Mouse (Mus musculus): ENCODE measurements around the gene Syt15. TPM values are rescaled to one million over a fixed set of nuclear protein-coding genes. Genes with fewer than 3 reads are reported as not detected.

The Syt15 gene
- total RNA-seq, 2 experiments from 2014 or later = 0.71 to 0.96 TPM

Other genes with a start within 250 kb of the Syt15 start
- 1 to 10 TPM; 3.5 to 4.8 TPM for gene Zfp488, start 240.8 kb upstream of the Syt15 start, total RNA-seq (2021)
- not detected for gene Gm30083, start 204.4 kb upstream of the Syt15 start, total RNA-seq (2021)
- gene Gm5460, start 202.8 kb upstream of the Syt15 start, total RNA-seq (2021) = not detected
- gene Antxrl, start 166.9 kb upstream of the Syt15 start, total RNA-seq (2021) = not detected
- 1 to 10 TPM in 1 of 2 experiments, under 1 TPM in 1; 0.87 to 1.1 TPM for gene Anxa8, start 133.6 kb upstream of the Syt15 start, total RNA-seq (2021)
- gene A630023A22Rik, start 116.8 kb upstream of the Syt15 start, total RNA-seq (2021) = not detected
- not detected for gene Npy4r, start 67.1 kb upstream of the Syt15 start, total RNA-seq (2021)
- 1 to 10 TPM; 2.3 to 3.3 TPM for gene Gprin2, start 17.9 kb upstream of the Syt15 start, total RNA-seq (2021)
- gene Shld2, start 90.9 kb downstream of the Syt15 start, total RNA-seq (2021) = 10 to 100 TPM; 11.9 to 12.5 TPM
- 100 to 1,000 TPM; 267 to 275 TPM for gene Glud1, start 91.1 kb downstream of the Syt15 start, total RNA-seq (2021)
- gene Fam25c, start 135.8 kb downstream of the Syt15 start, total RNA-seq (2021) = not detected
- gene Sncg, start 155.2 kb downstream of the Syt15 start, total RNA-seq (2021) = 1 to 10 TPM; 2.4 to 4.4 TPM
- gene Mmrn2, start 155.9 kb downstream of the Syt15 start, total RNA-seq (2021) = 1 to 10 TPM; 3.6 to 4.2 TPM

Measured in left cerebral cortex, postnatal 25 days (tissue).